ENCODE assay signal across 13 mouse cellular contexts in genomic region chr3:105699241-105699933, GRCm38 (mm10). TPM values are rescaled to one million over a fixed set of nuclear protein-coding genes. Genes with fewer than 3 reads are reported as not detected.
A peak's percentile ranks its signal among the peaks of the same experiment; 100 is the strongest.
DNase-seq lines count a peak whose midpoint lies in the region; ATAC-seq and TF ChIP-seq lines count a peak whose summit lies in the region.
"Had no signal": no experiment of that assay in that cellular context is flagged by ENCODE, and none has a peak within 500 bp of the region (broad histone marks: within the 10 kb centered on the region; RNA-seq: fewer than 3 reads in every experiment).

No protein-coding gene starts in this region.

- peak; percentile 29 for DNase-seq in cerebellum, adult 9-11 months
- DNase-seq in cerebellum, adult 2 months = no peak
- DNase-seq in liver, embryonic 11.5 days (ENCODE audit: low spot score) = no peak
- no peak for DNase-seq in kidney, adult 2 months
- DNase-seq in kidney, adult 11 months = no peak
- no peak for DNase-seq in thymus, postnatal 4 days
- DNase-seq: adrenal gland, postnatal 14 days; kidney, postnatal 14 days had no signal

- H3K4me2 ChIP-seq in liver, embryonic 11.5 days = no peak overlapping the region
- H3K4me2 ChIP-seq: forebrain, embryonic 12.5 days; limb, embryonic 12.5 days; midbrain, embryonic 15.5 days had no signal

- WGBS in cerebellum, adult 2 months = 82% methylated on average over 3 of the region's 3 CpGs
- WGBS in liver, embryonic 11.5 days = 43% methylated on average over 3 of the region's 3 CpGs
- 82% methylated on average over 3 of the region's 3 CpGs for WGBS in kidney, adult 2 months

- H3K4me1 ChIP-seq in cerebellum, adult 2 months (ENCODE audit: control insufficient read depth, insufficient read depth, low read length) = peaks cover 31% of the 10 kb centered on the region
- H3K4me1 ChIP-seq in liver, embryonic 11.5 days (replicated peaks; ENCODE audit: control insufficient read depth, insufficient read depth, low read length) = peaks cover 51% of the 10 kb centered on the region
- no peaks in the 10 kb centered on the region for H3K4me1 ChIP-seq in kidney, adult 2 months (ENCODE audit: control insufficient read depth, insufficient read depth, low read length)

- ATAC-seq in erythroblast, adult 5-6 weeks (replicated peaks; ENCODE audit: low FRiP score, poor library complexity, severe bottlenecking) = peak; percentile 94
- peak; percentile 87 for ATAC-seq in liver, embryonic 11.5 days (replicated peaks; ENCODE audit: low FRiP score)
- peak; percentile 90 for ATAC-seq in megakaryocyte-erythroid progenitor cell, adult 5-6 weeks (replicated peaks; ENCODE audit: low FRiP score, low TSS enrichment, poor library complexity, severe bottlenecking)
- ATAC-seq: midbrain, embryonic 15.5 days had no signal

- no peak overlapping the region for H3K4me3 ChIP-seq in cerebellum, adult 2 months (replicated peaks; ENCODE audit: insufficient read depth, low read depth, low read length)
- H3K4me3 ChIP-seq in liver, embryonic 11.5 days (ENCODE audit: low read depth, low read length) = no peak overlapping the region
- H3K4me3 ChIP-seq in kidney, adult 2 months (ENCODE audit: insufficient read depth, low read depth, low read length) = no peak overlapping the region
- H3K4me3 ChIP-seq: forebrain, embryonic 12.5 days; limb, embryonic 12.5 days; midbrain, embryonic 15.5 days had no signal

- H3K9me3 ChIP-seq in liver, embryonic 11.5 days (ENCODE audit: control insufficient read depth, low read length) = no peaks in the 10 kb centered on the region
- H3K9me3 ChIP-seq: forebrain, embryonic 12.5 days; limb, embryonic 12.5 days; midbrain, embryonic 15.5 days had no signal

- no peak for TF ChIP-seq POLR2A in cerebellum, adult 2 months (IDR thresholded peaks at IDR 0.05; ENCODE audit: borderline replicate concordance, insufficient read depth, low read length)
- TF ChIP-seq POLR2A in kidney, adult 2 months (IDR thresholded peaks at IDR 0.05; ENCODE audit: low read depth, low read length) = no peak

- no peak overlapping the region; the same call in 1 of the 2 replicates for H3K27ac ChIP-seq in cerebellum, adult 2 months (ENCODE audit: insufficient read depth, low read length)
- H3K27ac ChIP-seq in liver, embryonic 11.5 days (ENCODE audit: low read depth, low read length) = peak overlapping the region; percentile 70
- no peak overlapping the region for H3K27ac ChIP-seq in kidney, adult 2 months (ENCODE audit: insufficient read depth, low read depth, low read length)
- H3K27ac ChIP-seq: forebrain, embryonic 12.5 days; limb, embryonic 12.5 days; midbrain, embryonic 15.5 days had no signal

- H3K9ac ChIP-seq in liver, embryonic 11.5 days (ENCODE audit: low read depth, low read length) = 0 out of 2 replicates have a peak overlapping the region, but pooled peaks have one; percentile 8
- H3K9ac ChIP-seq: forebrain, embryonic 12.5 days; limb, embryonic 12.5 days; midbrain, embryonic 15.5 days had no signal

- TF ChIP-seq CTCF in cerebellum, adult 2 months (IDR thresholded peaks at IDR 0.05; ENCODE audit: borderline replicate concordance, insufficient read depth, low read depth, low read length) = no peak
- TF ChIP-seq CTCF in kidney, adult 2 months (conservative IDR thresholded peaks at IDR 0.05; ENCODE audit: insufficient read depth, insufficient read length, low read depth, low read length) = no peak

- H3K36me3 ChIP-seq in liver, embryonic 11.5 days (ENCODE audit: control insufficient read depth, insufficient read depth, low read length) = no peaks in the 10 kb centered on the region
- no peaks in the 10 kb centered on the region for H3K36me3 ChIP-seq in kidney, adult 2 months (ENCODE audit: control insufficient read depth, insufficient read depth, low read length)
- H3K36me3 ChIP-seq: forebrain, embryonic 12.5 days; limb, embryonic 12.5 days; midbrain, embryonic 15.5 days had no signal

- H3K27me3 ChIP-seq in cerebellum, adult 2 months (ENCODE audit: control insufficient read depth, insufficient read depth, low read length) = no peaks in the 10 kb centered on the region
- H3K27me3 ChIP-seq in liver, embryonic 11.5 days (replicated peaks; ENCODE audit: control insufficient read depth, insufficient read depth, low read length) = peaks cover 14% of the 10 kb centered on the region
- H3K27me3 ChIP-seq in kidney, adult 2 months (replicated peaks; ENCODE audit: control insufficient read depth, insufficient read depth, low read length) = no peaks in the 10 kb centered on the region

RNA-seq across cellular contexts. Expression of gene Inka2, which starts 5.0 kb away (rescaled TPM):
- 15.0 and 15.9 TPM in 2 replicates for polyA plus RNA-seq in cerebellum, adult 2 months (2012; rRNA removed)
- 0.21 TPM in 1 of 2 replicates, not detected in the other for total RNA-seq in erythroblast, adult 5-6 weeks (2015; ENCODE audit: low replicate concordance)
- total RNA-seq in erythroblast, adult 5-6 weeks (2017; ENCODE audit: low replicate concordance) = 0.28 TPM in 1 of 2 replicates, not detected in the other
- 0.23 and 0.36 TPM in 2 replicates for polyA plus RNA-seq in liver, embryonic 11.5 days (2014; fragmentation: Nextera tagmentation; extraction: Ambion mirVana)
- 0.59 and 0.74 TPM in 2 replicates for total RNA-seq in megakaryocyte-erythroid progenitor cell, adult 5-6 weeks (2014; fragmentation: Nextera tagmentation)
- 0.15 and 0.38 TPM in 2 replicates for total RNA-seq in megakaryocyte-erythroid progenitor cell, adult 5-6 weeks (2017)
- polyA plus RNA-seq in kidney, adult 2 months (2012; rRNA removed) = 0.61 and 0.64 TPM in 2 replicates

RNA-seq across cellular contexts. Expression of gene Ddx20, which starts 12.0 kb away (rescaled TPM):
- 12.6 and 13.8 TPM in 2 replicates for polyA plus RNA-seq in cerebellum, adult 2 months (2012; rRNA removed)
- total RNA-seq in erythroblast, adult 5-6 weeks (2015; ENCODE audit: low replicate concordance) = 6.3 and 10.8 TPM in 2 replicates
- 9.5 and 12.3 TPM in 2 replicates for total RNA-seq in erythroblast, adult 5-6 weeks (2017; ENCODE audit: low replicate concordance)
- polyA plus RNA-seq in liver, embryonic 11.5 days (2014; fragmentation: Nextera tagmentation; extraction: Ambion mirVana) = 41.0 and 45.9 TPM in 2 replicates
- total RNA-seq in megakaryocyte-erythroid progenitor cell, adult 5-6 weeks (2014; fragmentation: Nextera tagmentation) = 23.4 and 30.2 TPM in 2 replicates
- total RNA-seq in megakaryocyte-erythroid progenitor cell, adult 5-6 weeks (2017) = 52.0 and 54.2 TPM in 2 replicates
- polyA plus RNA-seq in kidney, adult 2 months (2012; rRNA removed) = 6.5 and 9.1 TPM in 2 replicates
